Mouse (Mus musculus): ENCODE data around the gene Gh.

Gene Gh

GRCm38 (mm10) chr11:106308162-106308561 lies 6.5 kb upstream of the Gh start:
- DNase-seq (ENCODE audit: low spot score) = no peak

GRCm38 (mm10) chr11:106307432-106307831 lies 5.8 kb upstream of the Gh start:
- no peak for DNase-seq (ENCODE audit: low spot score)

GRCm38 (mm10) chr11:106306758-106307157 lies 5.1 kb upstream of the Gh start:
- no peak for DNase-seq (ENCODE audit: low spot score)

GRCm38 (mm10) chr11:106306065-106306385 lies 4.4 kb upstream of the Gh start:
- DNase-seq (ENCODE audit: low spot score) = no peak

GRCm38 (mm10) chr11:106305348-106306064 lies 3.8 kb upstream of the Gh start:
- no peak for DNase-seq (ENCODE audit: low spot score)

- DNase-seq (ENCODE audit: low spot score) = no peak
Measured at GRCm38 (mm10) chr11:106302634-106303033, 969 bp upstream of the Gh start.

GRCm38 (mm10) chr11:106291861-106292260 lies 9.8 kb downstream of the Gh start:
- DNase-seq (ENCODE audit: low spot score) = no peak

- DNase-seq (ENCODE audit: low spot score) = no peak
Measured at GRCm38 (mm10) chr11:106290376-106290775, 11.3 kb downstream of the Gh start.

GRCm38 (mm10) chr11:106289369-106289768 lies 12.3 kb downstream of the Gh start:
- DNase-seq (ENCODE audit: low spot score) = no peak

GRCm38 (mm10) chr11:106286987-106287386 lies 14.7 kb downstream of the Gh start:
- DNase-seq (ENCODE audit: low spot score) = no peak

- DNase-seq (ENCODE audit: low spot score) = no peak
Measured at GRCm38 (mm10) chr11:106286206-106286605, 15.5 kb downstream of the Gh start.

GRCm38 (mm10) chr11:106284126-106284525 lies 17.5 kb downstream of the Gh start:
- no peak for DNase-seq (ENCODE audit: low spot score)

- no peak for DNase-seq (ENCODE audit: low spot score)
Measured at GRCm38 (mm10) chr11:106283371-106283770, 18.3 kb downstream of the Gh start.

- DNase-seq (ENCODE audit: low spot score) = no peak
Measured at GRCm38 (mm10) chr11:106282452-106282851, 19.2 kb downstream of the Gh start.

- peak; percentile 79 for DNase-seq (ENCODE audit: low spot score)
Measured at GRCm38 (mm10) chr11:106276454-106276853, 25.2 kb downstream of the Gh start, which contains the start of gene Tcam1. Tcam1 (plus strand) TSS chr11:106276672.

GRCm38 (mm10) chr11:106274971-106275411 lies 26.7 kb downstream of the Gh start:
- peak; percentile 50 for DNase-seq (ENCODE audit: low spot score)

- DNase-seq (ENCODE audit: low spot score) = no peak
Measured at GRCm38 (mm10) chr11:106274374-106274773, 27.3 kb downstream of the Gh start.

GRCm38 (mm10) chr11:106273811-106274210 lies 27.9 kb downstream of the Gh start:
- DNase-seq (ENCODE audit: low spot score) = no peak

- DNase-seq (ENCODE audit: low spot score) = no peak
Measured at GRCm38 (mm10) chr11:106273311-106273684, 28.4 kb downstream of the Gh start.

- DNase-seq (ENCODE audit: low spot score) = peak; percentile 100
Measured at GRCm38 (mm10) chr11:106272644-106273310, 28.9 kb downstream of the Gh start, which contains the start of gene Smarcd2. Smarcd2 (minus strand) TSS chr11:106272972.

- DNase-seq (ENCODE audit: low spot score) = no peak
Measured at GRCm38 (mm10) chr11:106271794-106272643, 29.6 kb downstream of the Gh start.

- no peak for DNase-seq (ENCODE audit: low spot score)
Measured at GRCm38 (mm10) chr11:106271131-106271793, 30.4 kb downstream of the Gh start.

All from ovary, adult 18-20 months (tissue).